Mouse (Mus musculus) liver, embryonic 11.5 days (tissue): ENCODE results near the gene Vps33a. TPM values are rescaled to one million over a fixed set of nuclear protein-coding genes. Genes with fewer than 3 reads are reported as not detected.
A peak's percentile ranks its signal among the peaks of the same experiment; 100 is the strongest.

Experiments used
- ATAC-seq: fragments of 200-750 bp; cut with Nextera tagmentation; replicated peaks from 2 replicates; pipeline ENCODE4 v1.8.0; 2017; ENCODE audit warnings: moderate number of reproducible peaks, mild to moderate bottlenecking, moderate TSS enrichment, moderate library complexity; ENCODE audit not compliant: low FRiP score
- DNase-seq: peaks from one replicate; pipeline ENCODE4 v3.0.0-alpha.2; 2017; ENCODE audit warnings: low spot score
- H3K27ac ChIP-seq: fragments of 300-500 bp; sonication (generic); 2 replicates; pipeline ENCODE4 v1.5.1; 2014; ENCODE audit warnings: mild to moderate bottlenecking, low read depth, low read length, control low read depth
- H3K27me3 ChIP-seq: fragments of 300-500 bp; sonication (generic); replicated peaks from 2 replicates; pipeline ENCODE4 v1.6.1; 2014; ENCODE audit warnings: low read length, mixed read lengths; ENCODE audit not compliant: control insufficient read depth, insufficient read depth
- H3K36me3 ChIP-seq: fragments of 300-500 bp; sonication (generic); 2 replicates; pipeline ENCODE4 v1.6.1; 2014; ENCODE audit warnings: mild to moderate bottlenecking, low read length, moderate library complexity, mixed read lengths; ENCODE audit not compliant: control insufficient read depth, insufficient read depth
- H3K4me1 ChIP-seq: fragments of 300-500 bp; sonication (generic); replicated peaks from 2 replicates; pipeline ENCODE4 v1.6.1; 2014; ENCODE audit warnings: low read length, mixed read lengths; ENCODE audit not compliant: control insufficient read depth, insufficient read depth
- H3K4me2 ChIP-seq: fragments of 300-500 bp; sonication (generic); 2 replicates; pipeline ENCODE4 v1.6.1; 2014; ENCODE audit warnings: mild to moderate bottlenecking, control low read depth, moderate library complexity
- H3K4me3 ChIP-seq: fragments of 300-500 bp; sonication (generic); 2 replicates; pipeline ENCODE4 v1.5.1; 2014; ENCODE audit warnings: low read depth, low read length, control low read depth
- H3K9ac ChIP-seq: fragments of 300-500 bp; sonication (generic); 2 replicates; pipeline ENCODE4 v1.6.1; 2014; ENCODE audit warnings: low read depth, low read length, control low read depth
- H3K9me3 ChIP-seq: fragments of 300-500 bp; sonication (generic); 2 replicates; pipeline ENCODE4 v1.6.1; 2016; ENCODE audit warnings: low read length, inconsistent platforms, mixed read lengths; ENCODE audit not compliant: control insufficient read depth
- WGBS: fragments of 180-500 bp; shearing (Covaris S2); extraction: QIAGEN DNeasy Blood & Tissue Kit; methylation state at CpG from one replicate; pipeline ENCODE4 v1.1.7; 2014; 5-methylcytosine and 5-hydroxymethylcytosine counted together
- polyA plus RNA-seq: library from polyadenylated mRNA; unstranded; fragments of >200 nt; fragmentation: Nextera tagmentation; extraction: Ambion mirVana; gene quantifications from 2 replicates; pipeline ENCODE4 v1.2.1, GENCODE M21; 2014

Vps33a gene
- polyA plus RNA-seq, 1 experiment from 2014 or later = 36.0 TPM

DNA sequence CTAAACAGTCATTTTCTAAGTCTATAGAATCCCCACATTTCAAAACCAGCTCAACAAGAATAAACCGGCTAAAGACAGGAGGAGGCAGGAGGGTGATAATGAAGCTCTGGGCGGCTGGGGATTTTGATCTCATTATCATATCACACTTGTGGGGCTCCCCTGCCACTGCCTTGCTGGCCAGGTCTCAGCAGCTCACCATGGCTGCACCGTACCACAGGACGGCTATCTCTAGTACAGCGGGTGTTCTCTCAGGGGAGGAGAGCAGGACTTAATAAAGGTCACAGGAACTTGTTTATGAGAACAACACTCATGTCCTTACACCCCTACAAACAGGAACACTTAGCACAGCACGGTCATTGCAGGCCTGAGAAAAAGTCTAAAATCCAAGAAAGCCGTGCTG is 17.1 kb downstream of the Vps33a start:
- H3K27ac ChIP-seq = no peak overlapping the region
- 69% methylated on average over 7 of the region's 7 CpGs for WGBS
- H3K9me3 ChIP-seq = no peaks in the 10 kb centered on the region
- no peak overlapping the region for H3K9ac ChIP-seq
- no peaks in the 10 kb centered on the region for H3K4me1 ChIP-seq
- peak overlapping the region; percentile 28; the same call in 1 of the 2 replicates for H3K4me2 ChIP-seq
- peaks cover 16% of the 10 kb centered on the region for H3K36me3 ChIP-seq
- ATAC-seq = peak; percentile 90
- no peak for DNase-seq
- H3K4me3 ChIP-seq = no peak overlapping the region
- H3K27me3 ChIP-seq = no peaks in the 10 kb centered on the region

GRCm38 (mm10) chr5:123533801-123534200 is 39.0 kb downstream of the Vps33a start:
- Histone ChIP-seq H3K4me1 (no peaks in the 10 kb centered on the region), H3K4me2 (no peak overlapping the region), H3K9me3 (no peaks in the 10 kb centered on the region), H3K9ac (no peak overlapping the region), H3K27ac (no peak overlapping the region), H3K27me3 (no peaks in the 10 kb centered on the region), H3K4me3 (no peak overlapping the region), H3K36me3 (peaks cover 39% of the 10 kb centered on the region)
- DNase-seq (no peak), ATAC-seq (no peak)
- WGBS = 92% methylated on average over 10 of the region's 10 CpGs

DNA sequence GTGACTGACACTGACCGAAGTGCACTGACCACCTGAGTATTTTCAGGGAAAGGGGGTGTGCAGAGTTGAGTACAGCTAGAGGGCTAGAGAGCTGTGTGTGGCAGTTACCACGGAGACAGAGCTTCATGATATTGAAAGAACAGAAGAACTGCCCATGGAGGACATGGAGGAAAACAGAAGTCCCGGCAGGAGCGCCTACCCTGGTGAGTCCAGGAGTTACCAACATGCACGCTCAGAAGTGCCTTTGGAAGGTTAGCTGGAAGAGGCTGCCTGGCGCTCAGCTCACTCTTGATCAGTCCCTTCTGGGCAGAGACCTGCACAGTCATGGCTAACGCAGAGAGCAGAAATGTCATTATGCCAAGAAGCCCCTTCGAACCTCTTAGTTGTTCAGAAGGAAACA is 42.8 kb downstream of the Vps33a start:
- H3K36me3 ChIP-seq = peaks cover 39% of the 10 kb centered on the region
- WGBS = 91% methylated on average over 8 of the region's 8 CpGs
- H3K27ac ChIP-seq = no peak overlapping the region
- no peak overlapping the region for H3K9ac ChIP-seq
- ATAC-seq (no peak), DNase-seq (no peak)
- no peaks in the 10 kb centered on the region for H3K4me1 ChIP-seq
- H3K4me3 ChIP-seq = no peak overlapping the region
- H3K9me3 ChIP-seq = no peaks in the 10 kb centered on the region
- H3K27me3 ChIP-seq = no peaks in the 10 kb centered on the region
- H3K4me2 ChIP-seq = no peak overlapping the region

- WGBS = 77% methylated on average over 7 of the region's 7 CpGs
- Histone ChIP-seq H3K9me3 (no peaks in the 10 kb centered on the region), H3K27me3 (no peaks in the 10 kb centered on the region), H3K9ac (no peak overlapping the region), H3K27ac (no peak overlapping the region), H3K4me3 (no peak overlapping the region), H3K36me3 (peaks cover 31% of the 10 kb centered on the region), H3K4me2 (no peak overlapping the region), H3K4me1 (peaks cover 6% of the 10 kb centered on the region)
- no peak for ATAC-seq
- no peak for DNase-seq
Observed at GRCm38 (mm10) chr5:123528641-123529040, 44.2 kb downstream of the Vps33a start.

DNA sequence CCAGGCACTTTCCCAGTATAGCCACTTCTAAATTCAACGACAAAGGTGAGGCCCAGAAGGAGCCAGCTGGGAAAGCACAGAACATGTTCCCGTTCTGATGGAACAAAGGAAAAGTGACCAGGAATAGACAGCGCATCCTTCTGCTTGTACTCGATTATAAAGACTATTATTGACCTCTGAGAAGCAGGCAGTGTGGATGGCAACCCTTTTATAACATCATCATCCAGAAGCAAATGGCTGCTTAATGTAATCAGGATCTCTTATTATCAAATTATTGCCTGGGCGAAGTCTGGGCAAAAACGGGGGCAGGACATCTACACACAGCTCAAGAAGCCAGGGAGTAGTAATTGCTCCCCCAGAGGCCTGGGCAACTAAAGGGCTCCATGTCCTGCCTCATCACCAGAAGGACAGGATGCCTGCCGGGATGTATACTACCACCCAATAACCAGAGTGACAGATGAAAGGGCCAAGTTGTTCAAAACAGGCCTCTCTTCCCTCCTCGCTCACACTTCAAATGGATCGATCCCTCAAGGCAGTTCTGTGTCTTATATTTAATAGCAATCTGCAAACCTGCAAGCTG is 46.8 kb downstream of the Vps33a start:
- Histone ChIP-seq H3K27me3 (no peaks in the 10 kb centered on the region), H3K9me3 (no peaks in the 10 kb centered on the region), H3K27ac (no peak overlapping the region), H3K4me3 (no peak overlapping the region), H3K4me1 (peaks cover 15% of the 10 kb centered on the region), H3K36me3 (peaks cover 9% of the 10 kb centered on the region), H3K9ac (no peak overlapping the region), H3K4me2 (no peak overlapping the region)
- DNase-seq = no peak
- WGBS = 89% methylated on average over 9 of the region's 9 CpGs
- no peak for ATAC-seq

- H3K27me3 ChIP-seq = no peaks in the 10 kb centered on the region
- H3K4me1 ChIP-seq = peaks cover 15% of the 10 kb centered on the region
- peak within 1 kb of the TSS; percentile 51; the same call in 1 of the 2 replicates for H3K27ac ChIP-seq
- H3K36me3 ChIP-seq = peaks cover 5% of the 10 kb centered on the region
- peak within 1 kb of the TSS; percentile 82 for H3K4me2 ChIP-seq
- WGBS = 76% methylated on average over 7 of the region's 7 CpGs
- peak within 1 kb of the TSS; percentile 94 for H3K4me3 ChIP-seq
- peak within 1 kb of the TSS; percentile 50 for H3K9ac ChIP-seq
- ATAC-seq = no peak
- DNase-seq = no peak
- H3K9me3 ChIP-seq = no peaks in the 10 kb centered on the region
Observed at GRCm38 (mm10) chr5:123525281-123525680, 47.6 kb downstream of the Vps33a start, which contains the start of gene Gm49027. TSS of gene Gm49027 (minus strand) at chr5:123525488.

GRCm38 (mm10) chr5:123524393-123524750 is 48.5 kb downstream of the Vps33a start:
- Histone ChIP-seq H3K36me3 (no peaks in the 10 kb centered on the region), H3K27me3 (no peaks in the 10 kb centered on the region), H3K27ac (peak overlapping the region; percentile 51; the same call in 1 of the 2 replicates), H3K9ac (peak overlapping the region; percentile 50), H3K4me3 (peak overlapping the region; percentile 94), H3K4me2 (peak overlapping the region; percentile 82), H3K9me3 (no peaks in the 10 kb centered on the region), H3K4me1 (peaks cover 15% of the 10 kb centered on the region)
- ATAC-seq (peak; percentile 96), DNase-seq (no peak)
- WGBS = under 1% methylated on average over 26 of the region's 27 CpGs

GRCm38 (mm10) chr5:123523692-123524392 is 49.0 kb downstream of the Vps33a start, which contains the start of gene Diablo:
TSS of gene Diablo (minus strand) at chr5:123524176.
- DNase-seq = peak; percentile 99
- peak; percentile 96 for ATAC-seq
- peaks cover 15% of the 10 kb centered on the region for H3K4me1 ChIP-seq
- H3K4me3 ChIP-seq = peak within 1 kb of the TSS; percentile 94
- WGBS = under 1% methylated on average over 80 of the region's 82 CpGs
- no peaks in the 10 kb centered on the region for H3K27me3 ChIP-seq
- peak within 1 kb of the TSS; percentile 84 for H3K9ac ChIP-seq
- peak within 1 kb of the TSS; percentile 82 for H3K4me2 ChIP-seq
- peak within 1 kb of the TSS; percentile 51; the same call in 1 of the 2 replicates for H3K27ac ChIP-seq
- no peaks in the 10 kb centered on the region for H3K36me3 ChIP-seq
- H3K9me3 ChIP-seq = no peaks in the 10 kb centered on the region

- peaks cover 15% of the 10 kb centered on the region for H3K4me1 ChIP-seq
- H3K9me3 ChIP-seq = no peaks in the 10 kb centered on the region
- H3K4me3 ChIP-seq = no peak overlapping the region
- WGBS = 84% methylated on average over 1 of the region's 1 CpGs
- DNase-seq (no peak), ATAC-seq (no peak)
- H3K4me2 ChIP-seq = peak overlapping the region; percentile 82; the same call in 1 of the 2 replicates
- H3K9ac ChIP-seq = no peak overlapping the region
- H3K27ac ChIP-seq = no peak overlapping the region
- H3K27me3 ChIP-seq = no peaks in the 10 kb centered on the region
- H3K36me3 ChIP-seq = peaks cover 6% of the 10 kb centered on the region
Observed at GRCm38 (mm10) chr5:123522166-123522565, 50.7 kb downstream of the Vps33a start.
